Mouse (Mus musculus) brain, embryonic 14.5 days (tissue): ENCODE data around the gene Etl4. TPM values are rescaled to one million over a fixed set of nuclear protein-coding genes. Genes with fewer than 3 reads are reported as not detected.

ENCODE experiments used
- DNase-seq: peaks from one replicate; pipeline ENCODE4 v3.0.0-alpha.2; 2011; ENCODE audit warnings: low read depth
- CTCF ChIP-seq: fragments of 200-500 bp; IDR thresholded peaks from 2 replicates; pipeline ENCODE4 v1.5.1; 2012; ENCODE audit warnings: inconsistent platforms, mild to moderate bottlenecking, moderate library complexity, borderline replicate concordance; ENCODE audit not compliant: insufficient read depth, insufficient read length; ENCODE audit errors: extremely low read depth
- POLR2A ChIP-seq: fragments of 200-500 bp; IDR thresholded peaks from 2 replicates; pipeline ENCODE4 v1.6.1; 2012; ENCODE audit warnings: mild to moderate bottlenecking, inconsistent platforms, borderline replicate concordance; ENCODE audit not compliant: poor library complexity, insufficient read depth, insufficient read length, severe bottlenecking; ENCODE audit errors: extremely low read depth
- polyA plus RNA-seq: library from polyadenylated mRNA; depleted of rRNA; stranded (reverse); fragments of >200 nt; gene quantifications from 2 replicates; pipeline ENCODE4 v1.2.3, GENCODE M21; 2012

Etl4 gene
- polyA plus RNA-seq, 1 experiment: 12.3 TPM

GRCm38 (mm10) chr2:20723990-20724745 is 814.6 kb downstream of the Etl4 start:
- DNase-seq: no peak
- no peak for TF ChIP-seq POLR2A

- no peak for TF ChIP-seq CTCF
- TF ChIP-seq POLR2A: no peak
Measured at GRCm38 (mm10) chr2:20726974-20727373, 817.4 kb downstream of the Etl4 start.

GRCm38 (mm10) chr2:20727752-20728438 is 818.3 kb downstream of the Etl4 start:
- DNase-seq: no peak
- TF ChIP-seq POLR2A (no peak), CTCF (no peak)

More at GRCm38 (mm10) chr2:20726974-20727373, 817.4 kb downstream of the Etl4 start:
- DNase-seq: no peak

GRCm38 (mm10) chr2:20735444-20735843 is 825.9 kb downstream of the Etl4 start:
- no peak for TF ChIP-seq POLR2A
- TF ChIP-seq CTCF: no peak
- DNase-seq: no peak

GRCm38 (mm10) chr2:20736324-20737015 is 826.9 kb downstream of the Etl4 start:
- DNase-seq: no peak
- TF ChIP-seq POLR2A (no peak), CTCF (no peak)

GRCm38 (mm10) chr2:20737112-20737808 is 827.7 kb downstream of the Etl4 start:
- TF ChIP-seq CTCF: no peak
- no peak for TF ChIP-seq POLR2A
- no peak for DNase-seq

GRCm38 (mm10) chr2:20737837-20738236 is 828.3 kb downstream of the Etl4 start:
- no peak for TF ChIP-seq POLR2A
- TF ChIP-seq CTCF: no peak

GRCm38 (mm10) chr2:20747723-20748122 is 838.1 kb downstream of the Etl4 start:
- TF ChIP-seq CTCF (no peak), POLR2A (no peak)
- DNase-seq: peak; percentile 24

More at GRCm38 (mm10) chr2:20737837-20738236, 828.3 kb downstream of the Etl4 start:
- DNase-seq: no peak

- TF ChIP-seq POLR2A (no peak), CTCF (no peak)
- no peak for DNase-seq
Measured at GRCm38 (mm10) chr2:20748481-20748880, 838.9 kb downstream of the Etl4 start.

GRCm38 (mm10) chr2:20749687-20750086 is 840.1 kb downstream of the Etl4 start:
- DNase-seq: no peak
- TF ChIP-seq POLR2A (no peak), CTCF (no peak)
